Mouse (Mus musculus) cerebellum, adult 11-12 months (tissue): ENCODE measurements around the gene Ciao2a.

ENCODE experiments used
- DNase-seq: peaks from one replicate; pipeline ENCODE4 v3.0.0; 2022

Ciao2a gene

GRCm38 (mm10) chr9:66167222-66167621, 40.8 kb downstream of the Ciao2a start:
- no peak for DNase-seq

DNA sequence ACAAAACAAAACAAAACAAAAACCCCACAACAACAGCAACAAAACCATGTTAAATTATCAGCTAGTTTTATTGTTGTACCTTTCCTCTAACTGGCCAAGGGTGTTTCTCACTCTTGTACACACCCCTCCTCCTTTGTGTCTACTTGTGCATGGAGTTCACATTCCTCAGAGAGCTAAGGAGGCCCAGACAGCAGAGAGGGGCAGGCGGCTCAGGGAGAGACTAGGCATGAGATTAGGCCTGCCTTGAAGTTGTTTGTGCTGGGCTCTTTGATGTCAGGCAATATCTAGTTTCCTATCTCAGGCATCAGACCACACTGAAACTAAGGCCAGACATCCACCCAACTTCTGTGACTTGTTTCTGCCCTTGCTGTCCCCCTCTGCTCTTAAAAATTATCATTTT, 41.8 kb downstream of the Ciao2a start:
- DNase-seq: no peak

GRCm38 (mm10) chr9:66170506-66170905, 44.1 kb downstream of the Ciao2a start:
- DNase-seq: no peak

DNA sequence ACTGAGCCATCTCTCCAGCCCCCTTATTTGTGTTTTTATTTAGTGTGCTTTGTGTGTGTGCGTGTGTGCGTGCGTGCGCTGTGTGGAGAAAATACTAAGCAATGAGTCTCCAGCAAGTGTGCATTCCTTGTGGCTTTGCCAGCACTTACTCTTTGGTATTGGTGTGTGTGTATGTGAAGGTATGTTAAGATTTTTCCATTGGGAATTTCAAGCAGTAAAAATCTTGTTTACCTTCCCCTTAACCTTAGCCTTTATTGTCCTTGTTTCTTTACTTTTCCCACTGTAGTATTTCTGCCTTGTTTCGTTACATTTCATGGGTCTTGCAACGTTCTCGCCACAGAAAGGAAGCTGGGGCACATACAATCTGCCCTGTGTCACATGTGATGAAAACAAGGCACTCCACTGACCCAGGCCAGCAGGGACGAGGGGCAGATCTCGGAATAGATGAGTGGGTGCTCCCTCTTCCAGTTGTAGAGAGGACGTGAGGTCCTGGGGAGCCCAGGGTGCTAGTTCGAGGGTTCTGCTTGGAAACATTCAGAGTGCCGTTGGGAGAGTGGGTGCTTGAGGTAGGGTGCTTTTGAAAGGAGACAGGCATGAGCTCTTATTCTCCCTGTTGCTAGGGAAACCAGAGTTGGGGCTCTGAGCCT, 45.0 kb downstream of the Ciao2a start:
- DNase-seq: no peak

DNA sequence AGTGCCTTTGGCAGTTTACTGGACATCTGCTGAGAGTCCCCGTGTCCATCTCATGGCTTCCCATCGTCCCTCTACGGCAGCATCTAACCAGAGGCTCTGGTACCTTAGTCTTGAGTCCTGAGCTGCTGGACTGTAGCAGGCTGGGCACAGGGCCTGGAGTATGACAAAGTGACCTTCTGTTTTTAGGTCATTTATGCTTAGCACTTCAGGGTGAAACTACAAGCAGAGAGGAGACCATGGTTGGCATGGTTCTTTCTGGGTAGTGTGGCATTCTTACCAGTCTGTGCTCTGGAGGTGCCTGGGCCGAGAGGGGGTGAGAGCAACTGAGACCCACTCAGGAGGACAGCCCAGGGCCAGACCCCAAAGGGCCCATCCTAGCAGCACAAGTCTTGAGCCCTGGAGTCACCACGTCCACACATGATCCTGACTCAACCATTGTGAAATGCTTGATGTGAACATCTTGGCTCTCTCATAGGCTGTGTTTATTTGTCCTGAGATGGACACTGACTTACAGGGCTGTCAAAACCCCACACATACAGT, 47.0 kb downstream of the Ciao2a start:
- no peak for DNase-seq

- no peak for DNase-seq
Observed at GRCm38 (mm10) chr9:66174985-66175384, 48.6 kb downstream of the Ciao2a start.

DNA sequence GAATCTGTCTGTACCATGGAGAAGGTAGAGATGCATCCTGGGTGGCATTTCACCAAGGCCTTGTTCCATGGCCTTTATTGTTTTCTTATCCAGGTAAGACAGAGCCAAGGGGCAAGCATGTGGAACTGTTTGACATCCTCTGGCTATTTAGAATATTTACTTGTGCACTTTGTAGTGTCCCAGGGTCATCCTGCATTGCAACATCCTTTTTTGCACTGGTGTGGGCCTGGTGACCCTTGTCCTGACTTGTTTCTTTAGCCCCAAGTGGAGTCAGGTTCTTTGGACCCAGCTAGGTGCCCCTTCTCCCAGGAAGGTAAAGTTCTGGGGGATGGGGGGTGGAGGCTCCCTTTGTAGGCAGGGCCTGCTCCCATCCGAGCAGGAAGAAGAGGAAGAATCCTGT, 51.6 kb downstream of the Ciao2a start:
- DNase-seq: no peak

DNA sequence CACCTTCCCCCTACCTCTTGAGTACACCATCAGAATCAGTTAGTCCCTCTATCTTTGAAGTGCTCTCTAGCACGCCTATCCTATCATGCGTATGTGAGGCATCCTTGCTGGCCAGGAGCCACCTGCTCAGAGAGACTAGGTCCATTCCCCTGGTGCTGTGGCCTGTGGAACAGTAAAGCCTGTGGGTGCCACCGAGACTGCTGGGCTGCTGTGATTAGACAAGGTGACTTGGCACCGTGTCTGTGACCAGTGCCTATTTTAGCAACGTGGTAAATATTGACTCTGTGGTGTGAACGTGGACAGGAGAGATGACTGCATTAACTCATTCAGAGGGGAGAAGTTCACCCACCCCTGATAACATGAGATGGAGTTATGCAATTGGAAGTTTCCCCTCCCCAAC, 53.4 kb downstream of the Ciao2a start:
- DNase-seq: no peak

- DNase-seq: no peak
Observed at GRCm38 (mm10) chr9:66181126-66181825, 54.9 kb downstream of the Ciao2a start.

DNA sequence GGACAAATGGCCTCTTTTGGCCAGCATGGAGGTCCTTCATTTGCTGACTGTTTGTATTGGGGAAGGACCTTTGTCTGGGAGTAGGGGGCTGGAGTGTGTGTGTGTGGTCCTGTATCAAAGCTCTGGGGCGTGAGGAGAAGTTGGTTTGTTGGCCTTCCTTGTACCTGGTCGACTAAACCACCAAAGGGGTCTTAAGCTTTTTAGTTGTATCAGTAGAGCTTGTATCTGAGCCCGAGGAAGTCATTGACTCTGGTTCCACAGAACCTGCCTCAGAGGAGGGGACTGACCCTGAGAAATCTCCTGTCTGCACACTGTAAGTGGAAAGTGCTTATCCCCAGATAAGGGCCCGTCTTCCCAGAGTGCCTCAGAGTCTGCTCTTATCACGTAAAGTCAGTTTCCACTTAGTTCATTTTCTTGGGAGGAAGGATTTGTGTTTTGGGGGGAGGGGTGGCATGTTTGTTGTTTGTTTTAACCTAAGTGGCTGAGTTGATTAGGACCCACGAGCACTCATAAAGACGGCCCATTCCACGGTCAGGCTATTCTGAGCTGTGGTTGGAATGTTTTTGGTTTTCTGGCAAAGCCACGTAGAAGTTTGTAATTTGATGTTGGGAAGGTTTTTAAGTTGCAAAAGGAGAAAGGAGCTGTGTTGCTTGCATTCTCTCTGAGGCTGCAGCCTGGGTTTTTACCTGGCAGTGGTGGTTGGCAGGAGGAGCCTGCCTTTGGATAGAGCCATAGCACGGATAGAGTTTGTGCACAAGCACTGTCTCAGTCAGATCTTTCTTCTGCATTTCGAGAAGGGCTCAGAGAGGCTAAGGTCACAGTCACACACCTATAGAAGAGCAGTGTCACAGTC, 55.6 kb downstream of the Ciao2a start:
- DNase-seq: no peak

- DNase-seq: no peak
Observed at GRCm38 (mm10) chr9:66182679-66182993, 56.2 kb downstream of the Ciao2a start.

DNA sequence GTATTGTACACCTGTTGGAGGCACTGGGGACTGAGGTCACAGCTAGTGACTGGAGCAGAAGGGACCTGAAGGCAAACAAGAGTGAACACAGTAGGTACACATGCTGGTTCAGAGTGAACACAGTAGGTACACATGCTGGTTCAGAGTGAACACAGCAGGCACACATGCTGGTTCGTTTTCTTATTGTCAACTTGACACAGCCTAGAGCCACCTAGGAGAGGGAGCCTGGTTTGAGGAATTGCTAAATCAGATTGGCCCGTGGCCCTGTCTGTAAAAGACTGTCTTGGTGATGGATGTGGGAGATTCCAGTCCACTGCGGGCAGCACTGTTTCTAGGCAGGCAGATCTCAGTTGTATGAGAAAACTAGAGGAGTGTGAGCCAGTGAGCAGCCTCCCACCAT, 56.6 kb downstream of the Ciao2a start:
- no peak for DNase-seq

DNA sequence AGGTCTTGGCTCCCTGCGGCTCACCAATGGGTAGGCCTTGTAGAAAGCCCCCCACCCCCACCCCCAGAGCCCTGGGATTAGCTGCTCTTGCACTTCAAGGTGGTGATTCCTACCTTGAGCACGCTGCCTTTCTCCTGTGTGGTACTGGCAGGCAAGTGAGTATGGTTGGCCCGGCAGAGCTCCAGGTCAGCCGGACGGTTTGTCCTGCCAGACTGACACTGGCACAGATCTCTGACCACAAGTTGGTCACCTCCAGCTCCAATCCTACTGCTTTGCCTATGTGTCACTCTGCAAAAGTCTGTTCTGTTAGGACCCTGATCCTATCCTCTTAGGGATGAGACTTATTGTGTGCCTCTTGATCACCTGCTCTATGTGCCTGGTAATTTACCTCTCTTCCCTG, 58.2 kb downstream of the Ciao2a start:
- no peak for DNase-seq

- DNase-seq: no peak
Observed at GRCm38 (mm10) chr9:66186426-66186825, 60.0 kb downstream of the Ciao2a start.
